Mouse (Mus musculus) myocyte (in vitro differentiated cells): ENCODE measurements around the gene Wdr66.

Experiments used
- CEBPB ChIP-seq: IDR thresholded peaks from 2 replicates; pipeline ENCODE4 v1.6.1; 2011; ENCODE audit warnings: mild to moderate bottlenecking, moderate library complexity; ENCODE audit not compliant: poor library complexity, insufficient read depth, severe bottlenecking
- MAX ChIP-seq: IDR thresholded peaks from one replicate; pipeline ENCODE4 v1.6.1; 2011; ENCODE audit warnings: low read depth, mild to moderate bottlenecking, control low read depth
- MYOD1 ChIP-seq, 3 experiments: IDR thresholded peaks; one replicate each; pipeline ENCODE4 v1.6.1; 2011; ENCODE audit warnings: control low read depth in 2 of 3, low read depth in 2 of 3, mild to moderate bottlenecking in 2 of 3, moderate library complexity in 1 of 3; ENCODE audit not compliant: insufficient read length in 2 of 3, control insufficient read depth in 1 of 3
- MYOG ChIP-seq, 3 experiments: IDR thresholded peaks; one replicate each; pipeline ENCODE4 v1.6.1; 2011; ENCODE audit warnings: control low read depth in 2 of 3, low read depth in 2 of 3, mild to moderate bottlenecking in 2 of 3; ENCODE audit not compliant: insufficient read length in 2 of 3, control insufficient read depth in 1 of 3, insufficient read depth in 1 of 3
- POLR2A ChIP-seq: IDR thresholded peaks from one replicate; pipeline ENCODE4 v1.6.1; 2011; ENCODE audit warnings: low read depth, mild to moderate bottlenecking, control low read depth, moderate library complexity; ENCODE audit not compliant: insufficient read length
- POLR2AphosphoS2 ChIP-seq: IDR thresholded peaks from one replicate; pipeline ENCODE4 v1.6.1; 2011; ENCODE audit warnings: low read depth, control low read depth; ENCODE audit not compliant: insufficient read length
- USF1 ChIP-seq: IDR thresholded peaks from one replicate; pipeline ENCODE4 v1.6.1; 2011; ENCODE audit warnings: low read depth, mild to moderate bottlenecking, control low read depth, moderate library complexity

GRCm38 (mm10) chr5:123324242-123324641 lies 72.3 kb downstream of the Wdr66 start:
- TF ChIP-seq MYOG (IDR thresholded peaks at IDR 0.05; ENCODE audit: control insufficient read depth in 1 of 3, insufficient read depth in 1 of 3, insufficient read length in 2 of 3, low read depth in 2 of 3), result no peak
- TF ChIP-seq POLR2A, result no peak
- TF ChIP-seq CEBPB, result no peak
- no peak for TF ChIP-seq POLR2AphosphoS2
- TF ChIP-seq USF1, result no peak
- no peak for TF ChIP-seq MAX
- TF ChIP-seq MYOD1 (IDR thresholded peaks at IDR 0.05; ENCODE audit: control insufficient read depth in 1 of 3, insufficient read length in 2 of 3, low read depth in 2 of 3), result no peak
